8 mouse cellular contexts compared by ENCODE assay signal in genomic region chr4:118543592-118544260, GRCm38 (mm10). TPM values are rescaled to one million over a fixed set of nuclear protein-coding genes. Genes with fewer than 3 reads are reported as not detected.
DNase-seq lines count a peak whose midpoint lies in the region; ATAC-seq and TF ChIP-seq lines count a peak whose summit lies in the region.

Tmem125 (minus strand) TSS chr4:118544044.

- ATAC-seq in embryonic facial prominence, embryonic 13.5 days (ENCODE audit: insufficient number of reproducible peaks, insufficient read depth, low FRiP score, low TSS enrichment, low read depth): peak; percentile 68
- no peak for ATAC-seq in monocyte, adult 5-6 weeks (replicated peaks; ENCODE audit: insufficient number of reproducible peaks, low FRiP score, low TSS enrichment, poor library complexity, severe bottlenecking)

- TF ChIP-seq RAD21 in MEL (IDR thresholded peaks at IDR 0.05; ENCODE audit: low read depth, low read length): no peak

- no peak for TF ChIP-seq EP300 in MEL (IDR thresholded peaks at IDR 0.05; ENCODE audit: low read depth in 1 of 2, low read length in 2 of 2)

- H3K79me2 ChIP-seq in MEL (ENCODE audit: control insufficient read depth, insufficient read depth, low read length, poor library complexity): no peaks in the 10 kb centered on the region; the same call in 1 of the 2 replicates

- no peak for TF ChIP-seq CTCF in MEL (IDR thresholded peaks at IDR 0.05 in 2 of 3, conservative IDR thresholded peaks at IDR 0.05 in 1 of 3; ENCODE audit: control insufficient read depth in 1 of 3, insufficient read depth in 1 of 3, low read depth in 2 of 3, low read length in 3 of 3, poor library complexity in 1 of 3, severe bottlenecking in 1 of 3)

- WGBS in embryonic facial prominence, embryonic 13.5 days: 2% methylated on average over 24 of the region's 24 CpGs
- 2% methylated on average over 24 of the region's 24 CpGs for WGBS in hindbrain, embryonic 10.5 days
- WGBS in limb, embryonic 10.5 days: 2% methylated on average over 24 of the region's 24 CpGs

- peak within 1 kb of the TSS; percentile 57 to 95 for H3K4me3 ChIP-seq in MEL (ENCODE audit: control insufficient read depth in 1 of 2, insufficient read depth in 1 of 2, low read depth in 2 of 2, low read length in 2 of 2)
- peak within 1 kb of the TSS; percentile 35 for H3K4me3 ChIP-seq in embryonic facial prominence, embryonic 13.5 days
- H3K4me3 ChIP-seq in hindbrain, embryonic 10.5 days: peak within 1 kb of the TSS; percentile 50
- peak within 1 kb of the TSS; percentile 49 for H3K4me3 ChIP-seq in limb, embryonic 10.5 days

- peak in 1 of 2 experiments; percentile 72; a peak in 2 of 4 replicates for TF ChIP-seq POLR2A in MEL (IDR thresholded peaks at IDR 0.05; ENCODE audit: control insufficient read depth in 1 of 2, insufficient read depth in 1 of 2, low read depth in 1 of 2, low read length in 2 of 2, poor library complexity in 1 of 2)

- H3K9ac ChIP-seq in MEL (ENCODE audit: control insufficient read depth, low read depth, low read length, poor library complexity, severe bottlenecking): peak within 1 kb of the TSS; percentile 51
- H3K9ac ChIP-seq in embryonic facial prominence, embryonic 13.5 days: peak within 1 kb of the TSS; percentile 41; the same call in 1 of the 2 replicates

- no peaks in the 10 kb centered on the region for H3K9me3 ChIP-seq in MEL (replicated peaks; ENCODE audit: insufficient read depth, low read length)
- H3K9me3 ChIP-seq in embryonic facial prominence, embryonic 13.5 days: peaks cover 4% of the 10 kb centered on the region; the same call in 1 of the 2 replicates
- H3K9me3 ChIP-seq in hindbrain, embryonic 10.5 days: peaks cover 7% of the 10 kb centered on the region
- H3K9me3 ChIP-seq in limb, embryonic 10.5 days (replicated peaks): peaks cover 4% of the 10 kb centered on the region

- no peaks in the 10 kb centered on the region for H3K36me3 ChIP-seq in MEL (ENCODE audit: control insufficient read depth in 1 of 2, insufficient read depth in 2 of 2, low read length in 2 of 2)
- H3K36me3 ChIP-seq in embryonic facial prominence, embryonic 13.5 days: no peaks in the 10 kb centered on the region
- H3K36me3 ChIP-seq in hindbrain, embryonic 10.5 days: no peaks in the 10 kb centered on the region
- no peaks in the 10 kb centered on the region for H3K36me3 ChIP-seq in limb, embryonic 10.5 days

- H3K4me2 ChIP-seq in embryonic facial prominence, embryonic 13.5 days: peak within 1 kb of the TSS; percentile 62

- H3K4me1 ChIP-seq in MEL (ENCODE audit: control insufficient read depth in 1 of 2, insufficient read depth in 2 of 2, low read length in 2 of 2): peaks cover 0 to 4% of the 10 kb centered on the region in 2 experiments; a peak in 2 of 4 replicates
- peaks cover 27% of the 10 kb centered on the region for H3K4me1 ChIP-seq in embryonic facial prominence, embryonic 13.5 days
- peaks cover 35% of the 10 kb centered on the region for H3K4me1 ChIP-seq in hindbrain, embryonic 10.5 days (replicated peaks)
- H3K4me1 ChIP-seq in limb, embryonic 10.5 days: peaks cover 20% of the 10 kb centered on the region

- peak; percentile 14 to 17 for DNase-seq in B cell, adult 2 months
- peak; percentile 83 for DNase-seq in MEL (ENCODE audit: low read depth, low spot score)
- peak; percentile 32 for DNase-seq in hindbrain, embryonic 10.5 days (ENCODE audit: low spot score)
- DNase-seq in limb, embryonic 10.5 days (ENCODE audit: low spot score): peak; percentile 44
- peak; percentile 33 for DNase-seq in mesoderm, embryonic 11.5 days (ENCODE audit: low read depth, low spot score)
- peak; percentile 48 for DNase-seq in testis, postnatal 14 days (ENCODE audit: low spot score)

- H3K27me3 ChIP-seq in MEL (ENCODE audit: control insufficient read depth in 1 of 2, insufficient read depth in 2 of 2, low read length in 2 of 2): peaks cover 2 to 6% of the 10 kb centered on the region in 2 experiments; a peak in 2 of 4 replicates
- peaks cover 13% of the 10 kb centered on the region for H3K27me3 ChIP-seq in embryonic facial prominence, embryonic 13.5 days
- H3K27me3 ChIP-seq in hindbrain, embryonic 10.5 days (ENCODE audit: insufficient read depth, poor library complexity, severe bottlenecking): peaks cover 37% of the 10 kb centered on the region
- peaks cover 21% of the 10 kb centered on the region for H3K27me3 ChIP-seq in limb, embryonic 10.5 days (ENCODE audit: low read depth, poor library complexity, severe bottlenecking)

- H3K27ac ChIP-seq in MEL (ENCODE audit: control insufficient read depth, low read depth, low read length): peak within 1 kb of the TSS; percentile 22; the same call in 1 of the 2 replicates
- H3K27ac ChIP-seq in embryonic facial prominence, embryonic 13.5 days: peak within 1 kb of the TSS; percentile 60
- H3K27ac ChIP-seq in hindbrain, embryonic 10.5 days: 0 out of 2 replicates have a peak within 1 kb of the TSS, but pooled peaks have one; percentile 50
- H3K27ac ChIP-seq in limb, embryonic 10.5 days: 0 out of 2 replicates have a peak within 1 kb of the TSS, but pooled peaks have one; percentile 14

TF ChIP-seq in MEL, 35 proteins besides CTCF, POLR2A, EP300 and RAD21:
- TF ChIP-seq USF1 (IDR thresholded peaks at IDR 0.05; ENCODE audit: low read depth, low read length) (no peak), TBP (IDR thresholded peaks at IDR 0.05; ENCODE audit: low read depth, low read length) (peak; percentile 47; the same call in 1 of the 2 replicates), MEF2A (IDR thresholded peaks at IDR 0.05; ENCODE audit: extremely low read depth, insufficient replicate concordance, low read depth, low read length, poor library complexity, severe bottlenecking) (no peak), UBTF (IDR thresholded peaks at IDR 0.05; ENCODE audit: borderline replicate concordance, insufficient read depth, low read depth, low read length) (no peak), TAL1 (IDR thresholded peaks at IDR 0.05; ENCODE audit: low read length) (no peak), ZMIZ1 (IDR thresholded peaks at IDR 0.05; ENCODE audit: low read depth, low read length) (no peak), NELFE (IDR thresholded peaks at IDR 0.05; ENCODE audit: low read depth, low read length) (peak; percentile 55), MAFK (IDR thresholded peaks at IDR 0.05; ENCODE audit: borderline replicate concordance, low read depth, low read length) (no peak), ZKSCAN1 (IDR thresholded peaks at IDR 0.05; ENCODE audit: low read depth, low read length) (no peak), MAZ (IDR thresholded peaks at IDR 0.05; ENCODE audit: low read depth, low read length) (peak; percentile 52; the same call in 1 of the 2 replicates), TCF12 (IDR thresholded peaks at IDR 0.05; ENCODE audit: low read depth, low read length) (peak; percentile 25; the same call in 1 of the 2 replicates), MAX (IDR thresholded peaks at IDR 0.05; ENCODE audit: low read length) (no peak), ZC3H11A (IDR thresholded peaks at IDR 0.05; ENCODE audit: low read depth, low read length) (no peak), MXI1 (IDR thresholded peaks at IDR 0.05; ENCODE audit: low read depth, low read length) (peak; percentile 62), ELF1 (IDR thresholded peaks at IDR 0.05; ENCODE audit: low read depth, low read length) (peak; percentile 33; the same call in 1 of the 2 replicates), GATA1 (IDR thresholded peaks at IDR 0.05; ENCODE audit: low read depth, low read length) (no peak), POLR2AphosphoS5 (IDR thresholded peaks at IDR 0.05; ENCODE audit: borderline replicate concordance, low read depth, low read length) (no peak), CHD1 (IDR thresholded peaks at IDR 0.05; ENCODE audit: low read depth, low read length) (no peak), JUND (IDR thresholded peaks at IDR 0.05; ENCODE audit: low read depth, low read length) (no peak), SIN3A (IDR thresholded peaks at IDR 0.05; ENCODE audit: low read length) (0 out of 2 replicates have a peak, but pooled peaks have one; percentile 27), MYB (IDR thresholded peaks at IDR 0.05; ENCODE audit: low read depth, low read length) (no peak), NRF1 (IDR thresholded peaks at IDR 0.05; ENCODE audit: insufficient read depth, low read depth, low read length, poor library complexity, severe bottlenecking) (0 out of 2 replicates have a peak, but pooled peaks have one; percentile 17), ETS1 (IDR thresholded peaks at IDR 0.05; ENCODE audit: low read depth, low read length) (no peak), POLR2AphosphoS2 (IDR thresholded peaks at IDR 0.05; ENCODE audit: low read length) (peak; percentile 73; the same call in 1 of the 2 replicates), KAT2A (conservative IDR thresholded peaks at IDR 0.05; ENCODE audit: low read depth, low read length) (no peak)

RNA-seq across cellular contexts. Expression of gene Tmem125, which starts in this region (rescaled TPM):
- total RNA-seq in MEL (2012; rRNA removed): 1.5 and 1.8 TPM in 2 replicates
- polyA plus RNA-seq in MEL (2012; ENCODE audit: insufficient read depth in 1 of 2, insufficient read length in 2 of 2, low read depth in 1 of 2, low replicate concordance in 2 of 2, missing spikeins in 1 of 2): 1 to 10 TPM in 1 of 2 experiments, not detected in 1; 3.2 TPM
- polyA plus RNA-seq in embryonic facial prominence, embryonic 13.5 days (2015; fragmentation: Nextera tagmentation; extraction: Ambion mirVana): 2.8 and 3.2 TPM in 2 replicates
- 0.71 and 1.1 TPM in 2 replicates for polyA plus RNA-seq in hindbrain, embryonic 10.5 days (2016; fragmentation: Nextera tagmentation; extraction: Ambion mirVana)
- polyA plus RNA-seq in limb, embryonic 10.5 days (2016; fragmentation: Nextera tagmentation; extraction: Ambion mirVana): 0.34 and 0.54 TPM in 2 replicates
- total RNA-seq in monocyte, adult 5-6 weeks (2017): not detected in 3 replicates

Comparison
In these comparisons a context has a peak if more than half of its experiments do, and no peak if none do; other contexts are left out.
1. Peak in DNase-seq, H3K4me3 ChIP-seq and H3K27ac ChIP-seq in limb, embryonic 10.5 days; RNA of the gene not detected or under 1 TPM.
2. DNase-seq: peak in every context shown above with its lines; median percentile 83 in MEL; 48 in testis, postnatal 14 days; 44 in limb, embryonic 10.5 days; 33 in mesoderm, embryonic 11.5 days; 32 in hindbrain, embryonic 10.5 days; 16 in B cell, adult 2 months.